Mouse (Mus musculus): Measurements from ENCODE around the gene Armc6. TPM values are rescaled to one million over a fixed set of nuclear protein-coding genes. Genes with fewer than 3 reads are reported as not detected.

Armc6 gene
- polyA plus RNA-seq, 1 experiment from 2014 or later: 25.3 TPM

GRCm38 (mm10) chr8:70272949-70273348 is 38.7 kb upstream of the Armc6 start:
- no peak overlapping the region for H3K9ac ChIP-seq (ENCODE audit: low read length)
- H3K36me3 ChIP-seq (ENCODE audit: control insufficient read depth, insufficient read depth, low read length): no peaks in the 10 kb centered on the region
- ATAC-seq (ENCODE audit: insufficient read depth, low FRiP score): peak; percentile 45; the same call in 1 of the 2 replicates
- H3K27ac ChIP-seq (ENCODE audit: low read length): no peak overlapping the region
- 44% methylated on average over 3 of the region's 3 CpGs for WGBS
- no peak overlapping the region for H3K4me3 ChIP-seq (replicated peaks; ENCODE audit: low read length)
- no peaks in the 10 kb centered on the region for H3K27me3 ChIP-seq (ENCODE audit: control insufficient read depth, insufficient read depth, low read length)
- H3K4me1 ChIP-seq (ENCODE audit: control insufficient read depth, insufficient read depth, low read length): peaks cover 7% of the 10 kb centered on the region; the same call in 1 of the 2 replicates
- no peak overlapping the region for H3K4me2 ChIP-seq (ENCODE audit: low read depth, low read length)
- no peaks in the 10 kb centered on the region for H3K9me3 ChIP-seq (replicated peaks; ENCODE audit: control insufficient read depth, low read length)

- Histone ChIP-seq H3K36me3 (ENCODE audit: control insufficient read depth, insufficient read depth, low read length) (no peaks in the 10 kb centered on the region), H3K4me3 (replicated peaks; ENCODE audit: low read length) (no peak overlapping the region), H3K27me3 (ENCODE audit: control insufficient read depth, insufficient read depth, low read length) (no peaks in the 10 kb centered on the region), H3K9me3 (replicated peaks; ENCODE audit: control insufficient read depth, low read length) (no peaks in the 10 kb centered on the region), H3K9ac (ENCODE audit: low read length) (no peak overlapping the region), H3K4me2 (ENCODE audit: low read depth, low read length) (no peak overlapping the region), H3K4me1 (ENCODE audit: control insufficient read depth, insufficient read depth, low read length) (0 out of 2 replicates have a peak, but pooled peaks cover 6% of the 10 kb centered on the region), H3K27ac (ENCODE audit: low read length) (no peak overlapping the region)
- no peak for ATAC-seq (ENCODE audit: insufficient read depth, low FRiP score)
- WGBS: 49% methylated on average over 11 of the region's 11 CpGs
Measured at GRCm38 (mm10) chr8:70268799-70269565, 34.7 kb upstream of the Armc6 start.

- Histone ChIP-seq H3K4me2 (ENCODE audit: low read depth, low read length) (no peak overlapping the region), H3K4me1 (ENCODE audit: control insufficient read depth, insufficient read depth, low read length) (0 out of 2 replicates have a peak, but pooled peaks cover 6% of the 10 kb centered on the region), H3K27ac (ENCODE audit: low read length) (no peak overlapping the region), H3K9me3 (replicated peaks; ENCODE audit: control insufficient read depth, low read length) (no peaks in the 10 kb centered on the region), H3K4me3 (replicated peaks; ENCODE audit: low read length) (no peak overlapping the region), H3K9ac (ENCODE audit: low read length) (no peak overlapping the region), H3K27me3 (ENCODE audit: control insufficient read depth, insufficient read depth, low read length) (no peaks in the 10 kb centered on the region), H3K36me3 (ENCODE audit: control insufficient read depth, insufficient read depth, low read length) (0 out of 2 replicates have a peak, but pooled peaks cover 2% of the 10 kb centered on the region)
- WGBS: 68% methylated on average over 5 of the region's 5 CpGs
- no peak for ATAC-seq (ENCODE audit: insufficient read depth, low FRiP score)
Measured at GRCm38 (mm10) chr8:70268311-70268710, 34.0 kb upstream of the Armc6 start.

GRCm38 (mm10) chr8:70267674-70268073 is 33.4 kb upstream of the Armc6 start:
- Histone ChIP-seq H3K36me3 (ENCODE audit: control insufficient read depth, insufficient read depth, low read length) (0 out of 2 replicates have a peak, but pooled peaks cover 3% of the 10 kb centered on the region), H3K4me1 (ENCODE audit: control insufficient read depth, insufficient read depth, low read length) (0 out of 2 replicates have a peak, but pooled peaks cover 6% of the 10 kb centered on the region), H3K27ac (ENCODE audit: low read length) (no peak overlapping the region), H3K4me3 (replicated peaks; ENCODE audit: low read length) (no peak overlapping the region), H3K27me3 (ENCODE audit: control insufficient read depth, insufficient read depth, low read length) (no peaks in the 10 kb centered on the region), H3K4me2 (ENCODE audit: low read depth, low read length) (no peak overlapping the region), H3K9me3 (replicated peaks; ENCODE audit: control insufficient read depth, low read length) (no peaks in the 10 kb centered on the region), H3K9ac (ENCODE audit: low read length) (no peak overlapping the region)
- WGBS: 81% methylated on average over 3 of the region's 3 CpGs
- no peak for ATAC-seq (ENCODE audit: insufficient read depth, low FRiP score)

- no peaks in the 10 kb centered on the region for H3K27me3 ChIP-seq (ENCODE audit: control insufficient read depth, insufficient read depth, low read length)
- 79% methylated on average over 2 of the region's 2 CpGs for WGBS
- H3K4me2 ChIP-seq (ENCODE audit: low read depth, low read length): no peak overlapping the region
- no peak overlapping the region for H3K4me3 ChIP-seq (replicated peaks; ENCODE audit: low read length)
- H3K4me1 ChIP-seq (ENCODE audit: control insufficient read depth, insufficient read depth, low read length): no peaks in the 10 kb centered on the region
- H3K9me3 ChIP-seq (replicated peaks; ENCODE audit: control insufficient read depth, low read length): no peaks in the 10 kb centered on the region
- peaks cover 31% of the 10 kb centered on the region for H3K36me3 ChIP-seq (ENCODE audit: control insufficient read depth, insufficient read depth, low read length)
- ATAC-seq (ENCODE audit: insufficient read depth, low FRiP score): no peak
- no peak overlapping the region for H3K9ac ChIP-seq (ENCODE audit: low read length)
- no peak overlapping the region for H3K27ac ChIP-seq (ENCODE audit: low read length)
Measured at GRCm38 (mm10) chr8:70259043-70259442, 24.8 kb upstream of the Armc6 start.

GRCm38 (mm10) chr8:70258600-70258999 is 24.3 kb upstream of the Armc6 start:
- peaks cover 36% of the 10 kb centered on the region for H3K36me3 ChIP-seq (ENCODE audit: control insufficient read depth, insufficient read depth, low read length)
- H3K9ac ChIP-seq (ENCODE audit: low read length): no peak overlapping the region
- no peak for ATAC-seq (ENCODE audit: insufficient read depth, low FRiP score)
- H3K4me2 ChIP-seq (ENCODE audit: low read depth, low read length): no peak overlapping the region
- H3K4me3 ChIP-seq (replicated peaks; ENCODE audit: low read length): no peak overlapping the region
- no peaks in the 10 kb centered on the region for H3K4me1 ChIP-seq (ENCODE audit: control insufficient read depth, insufficient read depth, low read length)
- H3K27me3 ChIP-seq (ENCODE audit: control insufficient read depth, insufficient read depth, low read length): no peaks in the 10 kb centered on the region
- H3K27ac ChIP-seq (ENCODE audit: low read length): no peak overlapping the region
- H3K9me3 ChIP-seq (replicated peaks; ENCODE audit: control insufficient read depth, low read length): no peaks in the 10 kb centered on the region
- WGBS: 87% methylated on average over 5 of the region's 5 CpGs

GRCm38 (mm10) chr8:70257456-70257855 is 23.2 kb upstream of the Armc6 start:
- H3K4me3 ChIP-seq (replicated peaks; ENCODE audit: low read length): no peak overlapping the region
- H3K9ac ChIP-seq (ENCODE audit: low read length): no peak overlapping the region
- 78% methylated on average over 3 of the region's 3 CpGs for WGBS
- no peaks in the 10 kb centered on the region for H3K9me3 ChIP-seq (replicated peaks; ENCODE audit: control insufficient read depth, low read length)
- H3K27ac ChIP-seq (ENCODE audit: low read length): no peak overlapping the region
- H3K27me3 ChIP-seq (ENCODE audit: control insufficient read depth, insufficient read depth, low read length): no peaks in the 10 kb centered on the region
- H3K4me1 ChIP-seq (ENCODE audit: control insufficient read depth, insufficient read depth, low read length): no peaks in the 10 kb centered on the region
- H3K36me3 ChIP-seq (ENCODE audit: control insufficient read depth, insufficient read depth, low read length): peaks cover 36% of the 10 kb centered on the region
- H3K4me2 ChIP-seq (ENCODE audit: low read depth, low read length): no peak overlapping the region
- no peak for ATAC-seq (ENCODE audit: insufficient read depth, low FRiP score)

- H3K4me2 ChIP-seq (ENCODE audit: low read depth, low read length): no peak overlapping the region
- WGBS: 63% methylated on average over 1 of the region's 1 CpGs
- H3K9me3 ChIP-seq (replicated peaks; ENCODE audit: control insufficient read depth, low read length): no peaks in the 10 kb centered on the region
- peaks cover 43% of the 10 kb centered on the region for H3K36me3 ChIP-seq (ENCODE audit: control insufficient read depth, insufficient read depth, low read length)
- H3K27me3 ChIP-seq (ENCODE audit: control insufficient read depth, insufficient read depth, low read length): no peaks in the 10 kb centered on the region
- ATAC-seq (ENCODE audit: insufficient read depth, low FRiP score): no peak
- no peaks in the 10 kb centered on the region for H3K4me1 ChIP-seq (ENCODE audit: control insufficient read depth, insufficient read depth, low read length)
- H3K9ac ChIP-seq (ENCODE audit: low read length): no peak overlapping the region
- no peak overlapping the region for H3K27ac ChIP-seq (ENCODE audit: low read length)
- no peak overlapping the region for H3K4me3 ChIP-seq (replicated peaks; ENCODE audit: low read length)
Measured at GRCm38 (mm10) chr8:70254628-70255027, 20.4 kb upstream of the Armc6 start.

GRCm38 (mm10) chr8:70247841-70248240 is 13.6 kb upstream of the Armc6 start:
- H3K36me3 ChIP-seq (ENCODE audit: control insufficient read depth, insufficient read depth, low read length): peaks cover 23% of the 10 kb centered on the region
- no peak overlapping the region for H3K9ac ChIP-seq (ENCODE audit: low read length)
- no peaks in the 10 kb centered on the region for H3K4me1 ChIP-seq (ENCODE audit: control insufficient read depth, insufficient read depth, low read length)
- no peaks in the 10 kb centered on the region for H3K9me3 ChIP-seq (replicated peaks; ENCODE audit: control insufficient read depth, low read length)
- ATAC-seq (ENCODE audit: insufficient read depth, low FRiP score): no peak
- no peak overlapping the region for H3K27ac ChIP-seq (ENCODE audit: low read length)
- WGBS: 89% methylated on average over 3 of the region's 3 CpGs
- H3K4me3 ChIP-seq (replicated peaks; ENCODE audit: low read length): no peak overlapping the region
- H3K27me3 ChIP-seq (ENCODE audit: control insufficient read depth, insufficient read depth, low read length): no peaks in the 10 kb centered on the region
- no peak overlapping the region for H3K4me2 ChIP-seq (ENCODE audit: low read depth, low read length)
